ENCODE assay signal across 12 mouse cellular contexts in genomic region chr10:49780430-49780829, GRCm38 (mm10). TPM values are rescaled to one million over a fixed set of nuclear protein-coding genes. Genes with fewer than 3 reads are reported as not detected.
A peak's percentile ranks its signal among the peaks of the same experiment; 100 is the strongest.
DNase-seq lines count a peak whose midpoint lies in the region; ATAC-seq lines count a peak whose summit lies in the region.
"Had no signal": no experiment of that assay in that cellular context is flagged by ENCODE, and none has a peak within 500 bp of the region (broad histone marks: within the 10 kb centered on the region; RNA-seq: fewer than 3 reads in every experiment).

No protein-coding gene starts in this region.

- ATAC-seq in hindbrain, embryonic 12.5 days (ENCODE audit: low FRiP score) = no peak
- ATAC-seq in hindbrain, embryonic 11.5 days (ENCODE audit: low FRiP score) = no peak
- ATAC-seq in midbrain, embryonic 14.5 days (ENCODE audit: low FRiP score, low TSS enrichment) = no peak

- H3K4me1 ChIP-seq in hindbrain, embryonic 12.5 days = peaks cover 25% of the 10 kb centered on the region
- no peaks in the 10 kb centered on the region for H3K4me1 ChIP-seq in hindbrain, embryonic 11.5 days (replicated peaks; ENCODE audit: control insufficient read depth, insufficient read depth, low read length)
- H3K4me1 ChIP-seq in midbrain, embryonic 14.5 days (ENCODE audit: control insufficient read depth, insufficient read depth, low read length) = peaks cover 35% of the 10 kb centered on the region

- no peaks in the 10 kb centered on the region for H3K9me3 ChIP-seq in hindbrain, embryonic 12.5 days (replicated peaks)
- H3K9me3 ChIP-seq in hindbrain, embryonic 11.5 days (ENCODE audit: control insufficient read depth, low read length) = no peaks in the 10 kb centered on the region
- no peaks in the 10 kb centered on the region for H3K9me3 ChIP-seq in midbrain, embryonic 14.5 days (ENCODE audit: control insufficient read depth, low read length)
- H3K9me3 ChIP-seq: embryonic facial prominence, embryonic 10.5 days had no signal

- 86% methylated on average over 2 of the region's 2 CpGs for WGBS in hindbrain, embryonic 12.5 days
- WGBS in hindbrain, embryonic 11.5 days = 74% methylated on average over 2 of the region's 2 CpGs
- 79% methylated on average over 2 of the region's 2 CpGs for WGBS in midbrain, embryonic 14.5 days

- H3K27ac ChIP-seq in hindbrain, embryonic 12.5 days = no peak overlapping the region
- H3K27ac ChIP-seq in hindbrain, embryonic 11.5 days (ENCODE audit: low read depth, low read length) = no peak overlapping the region
- H3K27ac ChIP-seq in midbrain, embryonic 14.5 days (replicated peaks; ENCODE audit: low read depth, low read length) = no peak overlapping the region
- H3K27ac ChIP-seq: embryonic facial prominence, embryonic 10.5 days; kidney, postnatal 0 days had no signal

- H3K36me3 ChIP-seq in hindbrain, embryonic 12.5 days = no peaks in the 10 kb centered on the region
- H3K36me3 ChIP-seq in hindbrain, embryonic 11.5 days (ENCODE audit: control insufficient read depth, insufficient read depth, low read length) = no peaks in the 10 kb centered on the region
- H3K36me3 ChIP-seq in midbrain, embryonic 14.5 days (ENCODE audit: control insufficient read depth, insufficient read depth, low read length) = no peaks in the 10 kb centered on the region
- H3K36me3 ChIP-seq: embryonic facial prominence, embryonic 10.5 days had no signal

- no peaks in the 10 kb centered on the region for H3K27me3 ChIP-seq in hindbrain, embryonic 12.5 days
- no peaks in the 10 kb centered on the region for H3K27me3 ChIP-seq in hindbrain, embryonic 11.5 days (ENCODE audit: control insufficient read depth, insufficient read depth, low read length)
- no peaks in the 10 kb centered on the region for H3K27me3 ChIP-seq in midbrain, embryonic 14.5 days (ENCODE audit: control insufficient read depth, insufficient read depth, low read length)

- no peak overlapping the region for H3K4me3 ChIP-seq in hindbrain, embryonic 12.5 days
- no peak overlapping the region for H3K4me3 ChIP-seq in hindbrain, embryonic 11.5 days (ENCODE audit: low read depth, low read length)
- H3K4me3 ChIP-seq in midbrain, embryonic 14.5 days (replicated peaks; ENCODE audit: low read depth, low read length) = peak overlapping the region; percentile 50; the same call in 1 of the 2 replicates

- no peak for DNase-seq in hindbrain, embryonic 11.5 days (ENCODE audit: low spot score)
- peak; percentile 63 to 73 for DNase-seq in cerebellum, adult 18-20 months
- peak; percentile 58 to 71 for DNase-seq in frontal cortex, postnatal 36 days (ENCODE audit: low spot score in 2 of 2)
- no peak for DNase-seq in midbrain, embryonic 14.5 days
- DNase-seq in testis, postnatal 14 days (ENCODE audit: low spot score) = no peak
- no peak for DNase-seq in gastrocnemius, postnatal 25 days
- no peak for DNase-seq in heart, postnatal 4 days
- DNase-seq: adrenal gland, postnatal 14 days; lung, adult 2 months had no signal

- no peak overlapping the region for H3K9ac ChIP-seq in hindbrain, embryonic 12.5 days
- no peak overlapping the region for H3K9ac ChIP-seq in hindbrain, embryonic 11.5 days (ENCODE audit: low read depth, low read length)
- H3K9ac ChIP-seq in midbrain, embryonic 14.5 days (replicated peaks; ENCODE audit: low read length) = no peak overlapping the region

- 0 out of 2 replicates have a peak overlapping the region, but pooled peaks have one; percentile 15 for H3K4me2 ChIP-seq in hindbrain, embryonic 12.5 days (replicated peaks)
- H3K4me2 ChIP-seq in hindbrain, embryonic 11.5 days (replicated peaks; ENCODE audit: low read depth, low read length) = no peak overlapping the region
- peak overlapping the region; percentile 89 for H3K4me2 ChIP-seq in midbrain, embryonic 14.5 days (ENCODE audit: low read length)

RNA-seq across cellular contexts. Expression of gene Grik2, which starts 8.1 kb away (rescaled TPM):
- polyA plus RNA-seq in hindbrain, embryonic 12.5 days (2016; fragmentation: Nextera tagmentation; extraction: Ambion mirVana) = 15.1 and 15.4 TPM in 2 replicates
- 10.2 and 12.3 TPM in 2 replicates for polyA plus RNA-seq in hindbrain, embryonic 11.5 days (2014; fragmentation: Nextera tagmentation; extraction: Ambion mirVana)
- 44.3 and 45.2 TPM in 2 replicates for polyA plus RNA-seq in midbrain, embryonic 14.5 days (2014; fragmentation: Nextera tagmentation; extraction: Ambion mirVana)
- under 1 TPM; 0.10 to 0.48 TPM for total RNA-seq in gastrocnemius, postnatal 25 days (2021)
- 1 to 10 TPM in 1 of 2 experiments, under 1 TPM in 1; 0.91 to 1.2 TPM for total RNA-seq in heart, postnatal 4 days (2021)

Comparison
In these comparisons a context has a peak if more than half of its experiments do, and no peak if none do; other contexts are left out.
1. DNase-seq: peak in cerebellum, adult 18-20 months (2 of 2) and frontal cortex, postnatal 36 days (2 of 2); none in hindbrain, embryonic 11.5 days (single experiment), midbrain, embryonic 14.5 days (single experiment), testis, postnatal 14 days (single experiment), gastrocnemius, postnatal 25 days (single experiment) and heart, postnatal 4 days (single experiment).